Mouse (Mus musculus): Measurements from ENCODE around the gene Ltb.
A peak's percentile ranks its signal among the peaks of the same experiment; 100 is the strongest.

Gene Ltb

DNA sequence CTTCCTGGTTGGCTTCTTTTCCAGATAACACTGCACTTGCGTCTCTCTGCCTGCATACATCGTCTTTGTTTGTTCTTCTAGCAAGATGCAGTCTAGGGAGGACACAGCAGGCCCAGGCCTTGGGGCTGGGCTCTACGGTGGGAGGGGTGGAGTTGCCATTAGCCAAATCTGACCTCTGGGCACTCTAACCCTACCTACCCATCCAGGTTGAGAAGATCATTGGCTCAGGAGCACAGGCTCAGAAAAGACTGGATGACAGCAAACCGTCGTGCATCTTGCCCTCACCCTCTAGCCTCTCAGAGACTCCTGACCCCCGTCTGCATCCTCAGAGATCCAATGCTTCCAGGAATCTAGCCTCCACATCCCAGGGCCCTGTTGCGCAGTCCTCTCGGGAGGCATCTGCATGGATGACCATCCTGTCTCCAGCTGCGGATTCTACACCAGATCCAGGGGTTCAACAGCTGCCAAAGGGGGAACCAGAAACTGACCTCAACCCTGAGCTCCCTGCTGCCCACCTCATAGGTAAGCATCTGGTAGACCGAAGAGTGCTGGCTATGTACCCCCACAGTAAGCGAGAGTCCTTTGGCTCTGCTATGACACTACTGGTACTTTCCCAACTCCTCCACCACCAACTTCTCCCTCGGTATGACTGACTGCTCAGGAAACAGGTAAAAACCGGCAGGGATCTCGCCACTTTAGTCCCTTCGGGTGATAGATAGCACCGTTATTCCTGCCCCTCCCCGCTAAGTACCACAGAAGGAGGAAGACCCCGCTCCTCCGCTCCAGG is 798 bp downstream of the Ltb start:
- DNase-seq (ENCODE audit: low read depth), result no peak

DNA sequence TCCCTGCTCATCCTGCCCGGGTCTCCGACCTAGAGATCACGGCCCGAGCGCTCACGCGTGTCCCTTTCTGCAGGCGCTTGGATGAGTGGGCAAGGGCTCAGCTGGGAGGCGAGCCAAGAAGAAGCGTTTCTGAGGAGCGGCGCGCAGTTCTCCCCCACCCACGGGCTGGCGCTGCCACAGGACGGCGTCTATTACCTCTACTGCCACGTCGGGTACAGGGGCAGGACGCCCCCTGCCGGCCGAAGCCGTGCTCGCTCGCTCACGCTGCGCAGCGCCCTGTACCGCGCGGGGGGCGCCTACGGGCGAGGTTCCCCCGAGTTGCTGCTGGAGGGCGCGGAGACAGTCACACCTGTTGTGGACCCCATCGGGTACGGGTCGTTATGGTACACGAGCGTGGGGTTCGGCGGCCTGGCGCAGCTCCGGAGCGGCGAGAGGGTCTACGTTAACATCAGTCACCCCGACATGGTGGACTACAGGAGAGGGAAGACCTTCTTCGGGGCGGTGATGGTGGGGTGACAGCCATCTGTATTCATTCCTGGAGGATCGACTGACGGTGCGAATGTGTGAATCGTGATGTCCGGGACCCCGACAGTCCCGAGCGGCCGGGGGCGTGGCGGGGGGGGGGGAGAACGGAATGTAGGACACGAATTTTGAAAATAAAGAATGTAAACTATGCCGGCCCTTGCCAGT is 1.5 kb downstream of the Ltb start:
- peak; percentile 55 for DNase-seq (ENCODE audit: low read depth)

DNA sequence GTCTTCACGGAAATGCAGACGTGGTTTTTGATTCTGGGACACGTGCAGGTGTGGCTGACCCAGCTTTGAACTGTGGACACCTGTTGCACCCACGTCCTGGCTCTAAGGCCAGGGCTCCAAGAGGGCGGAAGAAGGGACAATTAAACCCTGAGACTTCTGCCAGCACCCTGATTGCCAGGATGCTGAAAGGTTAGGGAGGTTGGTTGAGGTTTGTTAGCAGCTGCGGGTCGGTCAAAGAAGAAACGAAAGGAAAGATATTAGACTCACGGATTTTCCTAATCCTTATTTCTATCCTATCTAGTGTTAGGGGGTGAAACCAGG is 2.0 kb downstream of the Ltb start:
- DNase-seq (ENCODE audit: low read depth), result no peak

DNA sequence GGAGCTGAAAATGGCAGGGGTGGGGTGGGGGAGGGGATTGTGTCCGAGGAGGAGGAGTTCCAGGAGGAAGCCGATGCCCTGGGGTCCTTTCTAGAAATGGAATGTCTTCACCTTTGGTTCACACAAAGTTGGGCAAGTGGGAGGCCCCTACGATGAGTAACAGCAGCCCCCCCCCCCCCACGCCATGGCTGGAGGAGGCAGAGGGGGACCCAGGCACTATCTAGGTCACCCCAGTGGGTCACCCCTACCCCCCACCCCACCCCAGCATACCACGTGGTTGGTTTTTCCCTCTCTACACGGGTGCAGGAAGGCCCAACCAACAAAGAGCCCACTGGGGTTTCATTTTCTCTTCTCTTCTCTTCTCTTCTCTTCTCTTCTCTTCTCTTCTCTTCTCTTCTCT is 2.9 kb downstream of the Ltb start:
- no peak for DNase-seq (ENCODE audit: low read depth)

DNA sequence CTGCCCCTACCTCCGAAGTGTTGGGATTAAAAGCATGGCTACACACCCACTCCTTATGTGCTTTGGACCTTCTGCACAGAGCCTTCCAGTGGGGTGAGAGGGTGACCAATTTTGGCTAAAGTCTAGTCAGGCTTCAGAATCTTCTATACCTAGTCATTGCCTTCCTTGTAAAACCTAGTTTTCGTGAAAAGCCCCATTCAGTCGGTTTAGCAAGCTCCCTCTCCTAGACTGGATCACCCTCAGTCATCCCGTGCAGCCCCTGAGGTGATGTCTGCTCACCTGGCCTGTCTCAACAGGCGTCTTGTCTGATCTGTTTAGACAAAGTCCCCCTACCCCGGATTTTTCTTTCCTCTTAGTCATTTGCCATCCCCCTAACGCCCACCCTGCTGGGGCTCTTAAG is 3.8 kb downstream of the Ltb start:
- no peak for DNase-seq (ENCODE audit: low read depth)

DNA sequence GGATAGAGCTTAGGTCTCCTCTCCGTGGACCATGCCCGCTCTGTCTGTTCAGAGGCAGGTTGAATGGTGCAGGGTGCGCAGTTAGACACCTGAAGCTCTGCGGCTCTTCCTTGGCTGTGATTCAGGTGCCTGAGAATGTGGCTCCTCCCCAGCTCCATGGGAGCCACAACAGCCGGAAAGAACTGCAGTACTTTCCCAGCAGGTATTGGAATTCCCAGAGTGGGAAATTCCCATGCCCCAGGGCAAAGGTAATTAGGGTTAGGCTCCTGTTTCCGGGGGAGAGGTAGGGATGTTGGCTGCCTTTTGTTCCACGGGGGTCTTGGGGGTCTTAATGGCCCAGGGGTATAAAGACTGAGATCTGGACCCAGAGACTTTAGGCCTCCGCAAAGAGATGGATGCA is 4.7 kb downstream of the Ltb start:
- DNase-seq (ENCODE audit: low read depth), result no peak

DNA sequence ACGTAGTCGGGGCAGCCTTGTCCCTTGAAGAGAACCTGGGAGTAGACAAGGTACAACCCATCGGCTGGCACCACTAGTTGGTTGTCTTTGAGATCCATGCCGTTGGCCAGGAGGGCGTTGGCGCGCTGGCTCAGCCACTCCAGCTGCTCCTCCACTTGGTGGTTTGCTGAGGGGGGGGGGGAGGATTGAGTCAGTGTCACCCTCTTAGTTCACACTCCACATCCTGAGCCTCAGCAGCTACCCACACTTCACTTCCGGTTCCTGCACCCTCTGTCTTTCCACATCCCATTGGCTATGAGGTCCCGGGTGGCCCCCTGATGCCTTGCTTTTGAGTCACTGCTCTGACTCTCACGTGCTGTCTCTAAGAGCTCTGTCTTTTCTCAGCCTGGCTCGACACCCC is 6.2 kb downstream of the Ltb start:
- no peak for DNase-seq (ENCODE audit: low read depth)

DNA sequence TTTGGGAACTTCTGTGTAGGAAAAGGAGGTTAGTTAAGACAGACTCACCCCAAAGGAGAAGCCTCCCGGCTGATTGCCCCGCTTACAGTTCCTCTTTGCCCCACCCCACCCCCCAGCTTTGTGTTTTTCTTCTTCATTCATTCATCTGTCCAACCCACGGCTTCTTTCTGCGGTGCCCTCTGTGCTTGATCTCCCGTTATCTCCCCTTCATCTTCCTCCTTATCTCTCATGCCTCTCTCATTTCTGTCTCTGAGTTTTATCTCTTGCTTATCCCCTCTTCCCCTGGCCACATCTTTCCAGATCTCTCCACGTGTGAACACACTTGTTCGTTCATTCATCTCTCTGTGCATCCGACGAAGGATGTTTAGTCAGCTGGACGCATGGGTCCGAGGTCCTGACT is 6.9 kb downstream of the Ltb start:
- no peak for DNase-seq (ENCODE audit: low read depth)

DNA sequence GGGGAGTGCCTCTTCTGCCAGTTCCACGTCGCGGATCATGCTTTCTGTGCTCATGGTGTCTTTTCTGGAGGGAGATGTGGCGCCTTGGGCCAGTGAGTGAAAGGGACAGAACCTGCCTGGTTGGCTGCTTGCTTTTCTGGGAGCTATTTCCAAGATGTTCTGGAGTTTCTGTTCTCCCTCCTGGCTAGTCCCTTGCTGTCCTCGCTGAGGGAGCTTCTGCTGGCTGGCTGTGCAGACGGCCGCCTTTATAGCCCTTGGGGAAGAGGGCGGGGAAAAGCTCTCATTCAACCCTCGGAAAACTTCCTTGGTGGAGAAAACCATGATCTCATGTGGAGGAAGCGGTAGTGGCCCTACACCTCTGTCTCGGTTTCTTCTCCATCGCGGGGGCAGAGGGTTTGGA is 7.5 kb downstream of the Ltb start, which contains the start of gene Tnf:
Tnf (minus strand) TSS at position 221 of the 400 bp plus-strand sequence.
- DNase-seq (ENCODE audit: low read depth), result no peak

DNA sequence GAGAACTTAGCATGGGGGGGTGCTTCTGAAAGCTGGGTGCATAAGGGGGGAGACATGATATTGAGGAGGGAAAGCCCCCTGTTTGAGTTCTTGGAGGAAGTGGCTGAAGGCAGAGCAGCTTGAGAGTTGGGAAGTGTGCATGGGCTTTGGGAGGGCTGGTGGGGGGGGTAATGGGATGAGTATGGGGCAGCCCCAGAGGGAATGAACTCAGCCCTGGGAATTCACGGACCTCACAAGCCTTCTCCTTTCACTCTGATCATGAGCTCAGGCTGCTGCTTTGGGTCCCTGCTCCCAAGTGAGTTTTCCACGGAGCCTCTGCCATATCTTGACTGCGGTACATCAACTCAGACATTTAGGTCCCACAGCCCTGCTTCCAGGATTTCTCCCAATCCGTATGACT is 8.2 kb downstream of the Ltb start:
- no peak for DNase-seq (ENCODE audit: low read depth)

DNA sequence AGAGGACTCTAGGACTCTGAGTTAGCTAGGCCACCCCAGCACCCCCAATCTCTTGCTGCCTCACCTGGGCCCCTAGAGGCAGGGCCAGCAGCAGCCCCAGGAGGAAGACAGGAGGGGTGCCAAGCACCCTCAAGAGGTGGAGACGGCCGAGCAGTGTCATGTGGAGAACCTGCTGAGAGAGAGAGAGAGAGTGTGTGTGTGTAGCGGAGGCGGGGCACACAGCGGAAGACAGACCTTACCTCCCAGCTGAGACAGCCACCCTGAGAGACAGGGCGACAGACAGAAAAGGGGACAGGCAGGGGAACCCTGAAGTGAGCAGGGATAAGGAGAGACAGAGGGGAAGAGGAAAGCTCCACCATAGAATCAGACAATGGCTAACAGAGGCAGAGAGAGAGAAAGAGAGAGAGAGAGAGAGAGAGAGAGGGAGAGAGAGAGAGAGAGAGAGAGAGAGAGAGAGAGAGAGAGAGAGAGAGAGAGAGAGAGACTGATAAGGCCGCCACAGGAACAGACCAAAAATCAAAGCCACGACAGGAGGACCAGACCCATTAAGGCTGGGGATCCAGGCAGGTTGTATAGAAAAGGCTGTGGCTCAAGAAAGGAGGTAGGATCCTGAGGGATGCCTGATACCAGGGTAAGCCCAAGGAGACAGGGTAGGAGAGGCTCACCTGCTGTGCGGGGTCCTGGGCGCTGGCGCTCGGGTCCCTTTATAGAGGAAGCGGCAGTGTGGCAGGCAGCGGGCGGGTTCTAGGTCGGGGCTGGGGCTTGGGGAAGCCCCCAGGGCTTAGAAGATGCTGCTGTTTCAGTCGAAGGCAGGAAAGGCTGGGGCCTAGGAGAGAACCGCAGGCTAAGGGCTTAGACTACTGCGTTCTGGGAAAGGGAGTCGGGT is 10.5 kb downstream of the Ltb start, which contains the start of gene Lta:
Lta (minus strand) TSS at position 858 of the 886 bp plus-strand sequence.
- no peak for DNase-seq (ENCODE audit: low read depth)

DNA sequence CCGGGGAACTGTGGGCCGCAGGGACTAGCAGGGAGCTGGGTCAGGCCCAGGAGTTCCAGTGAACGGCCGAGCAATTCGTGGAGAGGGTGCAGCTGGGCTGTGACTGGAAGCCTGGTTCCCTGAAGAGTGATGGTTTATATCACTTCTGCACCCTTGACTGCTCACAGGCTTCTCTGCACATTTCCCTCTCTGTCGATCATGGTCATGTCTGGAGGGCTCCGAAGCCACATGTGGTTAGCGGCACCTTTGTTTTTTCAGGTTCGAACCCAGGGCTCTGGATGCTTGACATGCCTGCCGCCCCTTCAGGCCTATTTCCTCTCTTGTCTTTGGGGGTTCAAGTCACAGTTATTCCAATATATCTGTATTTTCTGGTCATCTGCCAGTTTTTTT is 11.1 kb downstream of the Ltb start:
- no peak for DNase-seq (ENCODE audit: low read depth)

DNA sequence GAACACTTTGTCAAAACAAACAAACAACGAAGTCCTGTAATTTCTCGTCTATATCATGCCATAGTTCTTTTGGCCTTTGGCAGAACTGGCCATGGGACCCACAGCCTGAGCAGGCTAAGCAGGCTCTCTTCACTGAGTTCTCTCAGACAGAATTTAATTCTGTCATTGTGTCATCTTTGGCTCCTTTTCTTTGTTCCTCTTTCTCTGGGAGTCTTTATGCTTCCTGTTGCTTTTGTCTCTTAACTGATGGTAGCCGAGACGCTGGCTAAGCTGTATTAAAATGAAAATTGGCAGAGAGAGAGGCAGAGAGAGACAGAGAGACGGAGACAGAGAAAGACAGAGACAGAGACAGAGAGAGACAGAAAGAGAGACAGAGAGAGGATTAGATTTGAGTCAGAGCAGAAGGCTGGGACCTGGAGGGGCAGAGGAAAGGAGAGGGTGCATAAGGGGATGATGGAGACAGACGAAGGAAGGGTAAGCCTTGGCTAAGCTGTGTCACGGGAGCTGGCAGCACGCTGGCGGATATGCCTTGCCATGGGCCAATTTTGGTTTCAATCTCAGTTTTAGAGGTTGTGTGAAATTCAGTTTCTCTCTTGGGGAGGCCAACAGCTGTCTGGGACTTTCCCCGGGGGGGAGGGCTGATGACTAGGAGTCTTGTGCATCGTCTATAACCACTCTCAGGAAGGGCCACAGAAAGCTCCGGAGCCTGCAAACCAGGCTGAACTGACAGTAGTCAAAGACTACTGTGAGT is 15.7 kb downstream of the Ltb start:
- no peak for DNase-seq (ENCODE audit: low read depth)

DNA sequence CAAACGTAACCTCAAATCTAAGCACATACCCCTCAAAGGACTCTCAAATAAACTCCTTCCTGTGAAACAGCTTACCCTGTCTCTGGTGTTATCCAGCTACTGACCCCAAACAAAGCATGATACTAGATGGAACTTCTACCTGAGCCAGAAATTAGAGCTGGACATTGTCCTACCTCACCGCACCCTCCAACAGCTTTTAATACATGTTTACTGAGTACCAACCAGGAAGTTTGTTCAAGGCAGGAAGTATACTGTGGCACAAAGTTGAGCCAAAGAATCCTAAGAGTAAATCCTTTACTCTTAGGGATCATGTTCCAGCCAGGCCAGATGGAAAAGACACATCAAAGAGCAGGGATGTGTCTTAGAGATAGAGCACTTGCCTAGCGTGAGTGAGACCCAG is 16.4 kb downstream of the Ltb start:
- DNase-seq (ENCODE audit: low read depth), result no peak

DNA sequence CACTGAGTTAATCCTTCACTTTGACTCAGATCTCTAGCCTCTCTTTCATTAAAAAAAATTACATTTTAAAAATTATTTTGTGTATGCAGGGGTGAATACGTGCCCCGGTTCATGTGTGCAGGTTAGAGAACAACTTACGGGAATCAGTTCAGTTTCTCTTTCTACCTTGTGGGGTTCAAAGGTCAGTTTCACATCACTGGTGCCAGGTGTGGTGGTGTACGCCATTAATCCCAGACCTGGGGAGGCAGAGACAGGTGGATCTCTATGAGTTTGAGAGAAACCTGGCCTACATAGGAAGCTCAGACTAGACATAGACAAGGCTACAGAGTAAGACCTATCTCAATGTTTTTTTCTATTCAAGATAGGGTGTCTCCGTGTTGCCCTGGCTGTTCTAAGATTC is 18.8 kb downstream of the Ltb start:
- DNase-seq (ENCODE audit: low read depth), result no peak

DNA sequence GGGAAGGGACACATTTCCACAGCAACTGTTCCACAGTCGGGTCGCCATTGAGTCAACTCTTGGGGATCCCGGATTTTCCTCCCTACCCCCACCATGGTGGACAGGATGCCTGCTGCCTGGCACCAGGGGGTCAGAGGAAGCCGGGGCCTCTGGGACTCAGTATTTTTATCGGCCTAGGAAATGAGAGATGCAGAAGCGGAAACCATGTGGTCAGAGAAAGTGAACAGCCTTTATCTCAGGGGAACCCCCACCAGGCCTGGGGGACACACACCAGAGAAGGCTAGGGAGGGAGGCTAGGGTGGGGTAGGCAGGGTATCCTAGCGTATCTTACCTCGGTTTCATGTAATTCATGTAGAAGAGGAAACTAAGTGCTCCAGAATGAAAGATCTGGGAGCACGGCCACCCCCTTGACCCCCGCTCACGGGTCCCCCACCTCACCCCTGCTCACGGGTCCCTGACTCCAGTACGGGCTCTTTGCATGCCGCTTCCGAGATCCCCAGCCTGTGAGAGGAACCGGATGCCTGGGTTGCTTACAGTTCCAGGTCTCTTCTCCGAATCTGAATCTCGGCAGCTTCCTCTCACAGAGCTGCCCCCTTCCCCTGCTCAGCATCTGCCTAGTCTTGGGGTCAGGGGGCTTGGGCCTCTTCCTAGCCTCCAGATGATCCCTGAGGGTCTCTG is 24.4 kb downstream of the Ltb start:
- no peak for DNase-seq (ENCODE audit: low read depth)

DNA sequence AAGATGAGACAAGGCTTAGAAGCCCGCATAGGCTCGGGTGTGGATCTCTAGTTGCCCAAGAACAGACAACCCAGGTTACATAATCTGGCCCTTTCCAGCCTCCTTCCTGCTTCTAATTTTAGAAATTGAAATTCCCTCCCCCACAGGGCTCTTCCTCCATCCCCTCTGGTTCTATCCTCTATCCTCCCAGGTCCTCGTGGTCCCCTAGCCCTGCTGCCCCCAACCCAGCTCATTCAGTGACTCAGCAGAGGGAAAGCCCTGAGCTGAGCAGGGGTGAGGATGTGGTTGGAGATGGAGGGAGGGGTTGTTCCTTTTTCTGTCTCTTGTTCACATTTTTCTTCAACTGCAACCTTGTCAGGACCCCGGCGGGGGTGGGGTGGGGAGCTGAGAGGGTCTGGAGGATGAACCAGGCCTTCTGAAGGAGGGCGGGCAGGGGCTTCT is 25.4 kb downstream of the Ltb start:
- no peak for DNase-seq (ENCODE audit: low read depth)

DNA sequence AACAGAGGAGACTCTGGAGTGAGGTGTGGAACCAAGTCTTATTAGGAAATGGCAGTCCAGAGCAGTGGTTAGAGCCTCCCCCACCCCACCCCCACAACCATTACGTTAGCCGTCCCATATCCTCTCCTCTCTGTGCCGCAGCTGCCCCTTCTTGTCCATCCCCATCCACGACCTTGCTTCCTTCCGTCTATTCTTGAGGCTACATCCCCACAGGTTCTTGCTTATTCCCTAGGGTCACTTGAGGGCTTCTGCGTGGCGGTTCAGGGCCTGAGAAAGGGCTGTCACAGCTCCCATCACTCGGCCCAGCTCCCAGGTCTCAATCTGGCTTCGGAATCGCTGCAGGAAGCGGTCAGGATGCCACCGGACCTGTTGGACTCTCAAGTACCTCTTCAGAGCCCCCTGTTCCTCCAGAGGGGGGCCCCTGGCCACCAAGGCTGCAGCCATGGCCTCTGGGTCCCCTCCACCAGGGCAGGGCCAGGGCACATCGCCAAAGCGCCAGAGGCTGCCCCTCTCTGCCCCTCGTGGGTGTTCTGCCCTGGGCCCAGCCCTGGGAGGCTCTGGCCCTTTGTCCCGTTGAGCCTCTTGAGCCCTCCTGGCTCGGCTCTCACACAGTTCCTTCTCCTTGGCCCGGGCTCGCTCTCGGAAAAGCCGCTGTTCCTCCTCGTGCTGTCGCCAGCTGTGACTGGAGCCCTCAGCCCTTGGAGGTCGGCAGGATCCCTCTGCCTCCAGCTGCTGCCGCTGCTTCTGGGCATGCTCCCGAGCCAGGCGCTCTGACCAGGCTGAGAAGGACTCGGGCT is 26.1 kb downstream of the Ltb start, which contains the start of gene Gm16181:
Gm16181 (plus strand) TSS at position 679 of the 797 bp plus-strand sequence.
- no peak for DNase-seq (ENCODE audit: low read depth)

DNA sequence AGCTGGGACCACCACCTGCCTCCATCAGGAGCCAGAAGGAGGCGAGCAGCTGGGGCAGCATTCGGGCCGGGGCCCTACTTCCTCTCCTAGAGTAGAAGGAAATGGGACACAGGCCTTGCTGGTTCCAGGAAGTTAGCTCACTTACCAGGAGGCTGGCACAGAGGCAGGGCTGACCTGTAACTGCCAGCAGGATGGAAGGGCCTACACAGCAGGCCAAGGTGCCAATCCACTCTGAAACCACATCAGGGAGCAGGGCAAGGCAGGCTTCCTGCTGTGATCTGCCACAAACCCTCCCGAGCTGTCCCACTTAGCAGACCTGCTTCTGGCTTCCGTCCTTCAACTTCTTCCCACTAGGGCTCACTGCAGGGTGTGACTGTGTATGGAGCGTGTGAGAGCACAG is 28.1 kb downstream of the Ltb start:
- no peak for DNase-seq (ENCODE audit: low read depth)

DNA sequence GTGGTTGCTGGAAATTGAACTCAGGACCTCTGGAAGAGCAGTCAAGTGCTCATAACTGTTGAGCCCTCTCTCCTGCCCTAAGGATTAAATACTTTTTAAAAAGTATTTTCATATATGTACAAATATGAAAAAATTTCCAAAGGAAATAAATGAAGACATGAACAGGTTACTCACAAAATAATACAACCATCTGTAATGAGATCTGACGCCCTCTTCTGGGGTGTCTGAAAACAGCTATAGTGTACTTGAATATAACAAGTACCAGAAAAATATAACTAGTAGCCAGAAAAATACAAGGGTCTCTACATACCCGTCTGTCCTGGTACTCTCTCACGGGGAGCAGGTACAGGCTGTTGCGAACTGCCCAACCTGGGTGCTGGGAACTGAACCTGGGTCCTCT is 30.4 kb downstream of the Ltb start:
- no peak for DNase-seq (ENCODE audit: low read depth)

DNA sequence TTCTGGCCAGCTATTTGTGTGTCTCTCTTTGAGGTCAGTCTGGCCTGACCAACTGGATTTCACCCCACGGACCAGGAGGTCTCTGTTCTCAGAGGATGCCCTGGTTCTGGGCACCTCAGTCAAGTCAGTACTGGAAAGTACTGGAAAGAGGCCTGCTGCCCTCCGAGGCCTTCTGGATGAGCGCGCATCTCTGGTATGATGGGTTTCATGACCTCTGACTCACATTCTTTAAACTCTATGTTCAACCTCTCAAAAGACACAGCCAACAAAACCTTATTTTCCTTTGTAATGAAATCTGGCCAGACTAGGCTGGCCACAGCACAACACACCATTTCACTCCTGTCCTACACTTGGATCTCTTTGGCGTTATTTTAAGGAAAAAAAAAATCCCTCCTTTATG is 31.2 kb downstream of the Ltb start:
- no peak for DNase-seq (ENCODE audit: low read depth)
